Mouse (Mus musculus): ENCODE results near the gene Jade3. TPM values are rescaled to one million over a fixed set of nuclear protein-coding genes. Genes with fewer than 3 reads are reported as not detected.

Jade3 gene
- polyA plus RNA-seq, 1 experiment from 2014 or later, result 7.4 TPM

DNA sequence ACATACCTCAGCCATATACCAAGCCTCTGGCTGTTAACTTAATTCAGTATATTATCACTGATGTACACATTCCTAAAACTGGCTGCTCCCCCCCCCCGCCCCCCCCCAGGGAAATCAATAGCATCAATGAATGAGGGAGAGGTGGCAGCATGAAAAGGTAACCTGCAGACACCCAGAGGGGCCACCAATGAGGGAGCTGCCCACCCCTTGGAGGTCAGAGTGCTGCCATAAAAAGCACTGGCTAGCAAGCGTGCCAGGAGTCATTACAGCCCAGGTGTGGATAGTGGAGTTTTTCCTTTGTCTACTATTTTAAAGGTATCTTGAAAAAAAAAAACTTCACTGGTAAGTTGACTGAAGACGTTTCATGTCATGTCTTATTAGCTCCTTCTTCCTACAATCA lies 124.0 kb downstream of the Jade3 start, which contains the start of gene Rgn:
Gene Rgn, plus strand, starts transcription at position 256 of the 400 bp plus-strand sequence.
- no peaks in the 10 kb centered on the region for H3K36me3 ChIP-seq
- H3K9ac ChIP-seq (replicated peaks), result no peak within 1 kb of the TSS
- H3K9me3 ChIP-seq, result no peaks in the 10 kb centered on the region
- WGBS, result 58% methylated on average over 3 of the region's 3 CpGs
- no peak within 1 kb of the TSS for H3K27ac ChIP-seq (replicated peaks)
- H3K4me2 ChIP-seq (replicated peaks), result peak within 1 kb of the TSS; percentile 57
- no peak for ATAC-seq (replicated peaks)
- no peaks in the 10 kb centered on the region for H3K27me3 ChIP-seq
- H3K4me3 ChIP-seq, result peak within 1 kb of the TSS; percentile 35
- H3K4me1 ChIP-seq, result no peaks in the 10 kb centered on the region

- WGBS, result 90% methylated on average over 2 of the region's 2 CpGs
- Histone ChIP-seq H3K36me3 (no peaks in the 10 kb centered on the region), H3K4me3 (no peak overlapping the region), H3K4me1 (no peaks in the 10 kb centered on the region), H3K27me3 (no peaks in the 10 kb centered on the region), H3K9ac (replicated peaks) (no peak overlapping the region), H3K27ac (replicated peaks) (no peak overlapping the region), H3K4me2 (replicated peaks) (no peak overlapping the region), H3K9me3 (no peaks in the 10 kb centered on the region)
- no peak for ATAC-seq (replicated peaks)
Observed at GRCm38 (mm10) chrX:20552199-20552598, 126.7 kb downstream of the Jade3 start.

- WGBS, result 63% methylated on average over 1 of the region's 1 CpGs
- no peak overlapping the region for H3K4me2 ChIP-seq (replicated peaks)
- H3K27me3 ChIP-seq, result no peaks in the 10 kb centered on the region
- ATAC-seq (replicated peaks), result no peak
- no peak overlapping the region for H3K9ac ChIP-seq (replicated peaks)
- no peak overlapping the region for H3K27ac ChIP-seq (replicated peaks)
- no peaks in the 10 kb centered on the region for H3K36me3 ChIP-seq
- H3K4me3 ChIP-seq, result no peak overlapping the region
- H3K4me1 ChIP-seq, result no peaks in the 10 kb centered on the region
- H3K9me3 ChIP-seq, result no peaks in the 10 kb centered on the region
Observed at GRCm38 (mm10) chrX:20561846-20562245, 136.4 kb downstream of the Jade3 start.

DNA sequence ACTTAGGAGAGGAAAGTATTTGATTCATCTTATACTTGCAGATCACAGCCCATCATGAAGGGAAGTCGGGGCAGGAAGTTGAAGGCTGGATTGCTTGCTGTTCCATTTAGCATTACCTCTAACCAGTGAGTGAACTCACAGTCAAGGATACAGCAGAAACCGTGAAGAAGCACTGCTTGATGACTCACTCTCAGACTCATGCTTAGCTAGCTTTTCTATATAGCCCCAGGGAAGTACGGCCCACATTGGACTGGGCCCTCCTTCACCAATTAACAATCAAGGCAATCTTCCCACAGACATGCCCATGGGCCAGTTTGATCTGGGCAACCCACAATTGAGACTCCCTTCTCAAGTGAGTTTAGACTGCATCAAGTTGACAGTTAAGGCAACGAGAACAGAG lies 138.5 kb downstream of the Jade3 start:
- H3K9me3 ChIP-seq, result no peaks in the 10 kb centered on the region
- WGBS, result 81% methylated on average over 4 of the region's 4 CpGs

More for the DNA sequence above, 138.5 kb downstream of the Jade3 start:
- ATAC-seq (replicated peaks), result no peak
- H3K9ac ChIP-seq (replicated peaks), result no peak overlapping the region
- no peak overlapping the region for H3K4me2 ChIP-seq (replicated peaks)
- no peaks in the 10 kb centered on the region for H3K27me3 ChIP-seq
- no peak overlapping the region for H3K4me3 ChIP-seq
- H3K36me3 ChIP-seq, result no peaks in the 10 kb centered on the region
- H3K4me1 ChIP-seq, result no peaks in the 10 kb centered on the region
- no peak overlapping the region for H3K27ac ChIP-seq (replicated peaks)

Other genes with a start within 250 kb of the Jade3 start
- gene Slc9a7, start 133.9 kb upstream of the Jade3 start, polyA plus RNA-seq (2015; fragmentation: Nextera tagmentation; extraction: Ambion mirVana), result 5.0 and 5.3 TPM in 2 replicates
- 18.5 and 18.9 TPM in 2 replicates for gene Rp2, start 61.2 kb upstream of the Jade3 start, polyA plus RNA-seq (2015; fragmentation: Nextera tagmentation; extraction: Ambion mirVana)
- gene Rgn, start 124.1 kb downstream of the Jade3 start, polyA plus RNA-seq (2015; fragmentation: Nextera tagmentation; extraction: Ambion mirVana), result 0.24 and 0.49 TPM in 2 replicates
- gene Rbm10, start 191.8 kb downstream of the Jade3 start, polyA plus RNA-seq (2015; fragmentation: Nextera tagmentation; extraction: Ambion mirVana), result 66.9 and 70.1 TPM in 2 replicates
- 192 and 199 TPM in 2 replicates for gene Ndufb11, start 191.9 kb downstream of the Jade3 start, polyA plus RNA-seq (2015; fragmentation: Nextera tagmentation; extraction: Ambion mirVana)
- 407 and 417 TPM in 2 replicates for gene Uba1, start 232.6 kb downstream of the Jade3 start, polyA plus RNA-seq (2015; fragmentation: Nextera tagmentation; extraction: Ambion mirVana)